Mouse (Mus musculus) limb, embryonic 11.5 days (tissue): ENCODE measurements around the gene Prkcb. TPM values are rescaled to one million over a fixed set of nuclear protein-coding genes. Genes with fewer than 3 reads are reported as not detected.

Source experiments
- ATAC-seq: fragments of 200-750 bp; cut with Nextera tagmentation; 2 replicates; pipeline ENCODE4 v1.8.0; 2017; ENCODE audit warnings: low read depth; ENCODE audit not compliant: insufficient number of reproducible peaks, low FRiP score, low TSS enrichment
- DNase-seq: peaks from one replicate; pipeline ENCODE4 v3.0.0-alpha.2; 2015; ENCODE audit warnings: low spot score
- H3K27ac ChIP-seq: fragments of 300-500 bp; sonication (generic); replicated peaks from 2 replicates; pipeline ENCODE4 v1.5.1; 2014; ENCODE audit warnings: low read depth, mild to moderate bottlenecking, low read length
- H3K27me3 ChIP-seq: fragments of 300-500 bp; sonication (generic); 2 replicates; pipeline ENCODE4 v1.6.1; 2014; ENCODE audit warnings: mild to moderate bottlenecking, low read length, mixed read lengths; ENCODE audit not compliant: control insufficient read depth, insufficient read depth
- H3K36me3 ChIP-seq: fragments of 300-500 bp; sonication (generic); 2 replicates; pipeline ENCODE4 v1.6.1; 2014; ENCODE audit warnings: mild to moderate bottlenecking, low read length, moderate library complexity, mixed read lengths; ENCODE audit not compliant: control insufficient read depth, insufficient read depth
- H3K4me1 ChIP-seq: fragments of 300-500 bp; sonication (generic); 2 replicates; pipeline ENCODE4 v1.6.1; 2014; ENCODE audit warnings: low read length, mixed read lengths; ENCODE audit not compliant: control insufficient read depth, insufficient read depth
- H3K4me2 ChIP-seq: fragments of 300-500 bp; sonication (generic); 2 replicates; pipeline ENCODE4 v1.6.1; 2014; ENCODE audit warnings: low read depth, mild to moderate bottlenecking, moderate library complexity; ENCODE audit not compliant: severe bottlenecking
- H3K4me3 ChIP-seq: fragments of 300-500 bp; sonication (generic); 2 replicates; pipeline ENCODE4 v1.5.1; 2014; ENCODE audit warnings: low read depth, low read length
- H3K9ac ChIP-seq: fragments of 300-500 bp; sonication (generic); 2 replicates; pipeline ENCODE4 v1.6.1; 2014; ENCODE audit warnings: mild to moderate bottlenecking, low read length
- H3K9me3 ChIP-seq: fragments of 300-500 bp; sonication (generic); 2 replicates; pipeline ENCODE4 v1.6.1; 2016; ENCODE audit warnings: low read length; ENCODE audit not compliant: control insufficient read depth
- WGBS: fragments of 180-500 bp; shearing (Covaris S2); extraction: QIAGEN DNeasy Blood & Tissue Kit; methylation state at CpG from one replicate; pipeline ENCODE4 v1.1.7; 2014; 5-methylcytosine and 5-hydroxymethylcytosine counted together
- polyA plus RNA-seq: library from polyadenylated mRNA; unstranded; fragments of >200 nt; fragmentation: Nextera tagmentation; extraction: Ambion mirVana; gene quantifications from 2 replicates; pipeline ENCODE4 v1.2.1, GENCODE M21; 2014

Prkcb gene
- polyA plus RNA-seq, 1 experiment from 2014 or later: 4.4 TPM

GRCm38 (mm10) chr7:122672981-122673380 lies 384.4 kb downstream of the Prkcb start:
- H3K9ac ChIP-seq: no peak overlapping the region
- H3K4me3 ChIP-seq: no peak overlapping the region
- no peak overlapping the region for H3K27ac ChIP-seq
- no peaks in the 10 kb centered on the region for H3K4me1 ChIP-seq
- no peak overlapping the region for H3K4me2 ChIP-seq
- H3K27me3 ChIP-seq: no peaks in the 10 kb centered on the region
- 61% methylated on average over 5 of the region's 5 CpGs for WGBS
- no peaks in the 10 kb centered on the region for H3K9me3 ChIP-seq
- no peaks in the 10 kb centered on the region for H3K36me3 ChIP-seq
- no peak for DNase-seq
- no peak for ATAC-seq

DNA sequence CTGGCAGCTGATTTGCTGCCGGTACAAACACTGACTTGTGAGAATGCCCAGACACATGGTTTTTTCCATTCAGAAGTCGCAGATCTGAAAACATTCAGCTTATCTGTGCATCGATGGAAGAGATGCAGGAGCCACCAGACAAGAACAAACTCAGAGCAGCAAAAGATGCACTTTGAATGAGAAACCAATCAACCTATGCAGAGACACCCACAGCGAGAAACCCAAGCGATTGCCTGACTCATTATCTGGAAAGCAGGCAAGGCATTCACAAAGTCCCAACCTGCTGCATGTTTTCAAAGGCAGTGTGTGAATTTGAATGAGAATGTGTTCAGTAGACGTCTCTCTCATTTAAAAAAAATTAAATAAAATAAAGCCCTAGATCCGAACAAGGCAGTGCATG lies 386.7 kb downstream of the Prkcb start:
- WGBS: 88% methylated on average over 7 of the region's 7 CpGs
- ATAC-seq (no peak), DNase-seq (no peak)
- Histone ChIP-seq H3K27ac (no peak overlapping the region), H3K4me2 (no peak overlapping the region), H3K27me3 (no peaks in the 10 kb centered on the region), H3K9ac (no peak overlapping the region), H3K9me3 (no peaks in the 10 kb centered on the region), H3K4me3 (no peak overlapping the region), H3K36me3 (no peaks in the 10 kb centered on the region), H3K4me1 (no peaks in the 10 kb centered on the region)

Other genes with a start within 250 kb of the Prkcb start
- gene Ubfd1, start 221.6 kb upstream of the Prkcb start, polyA plus RNA-seq: 108 and 109 TPM in 2 replicates
- gene Ears2, start 221.5 kb upstream of the Prkcb start, polyA plus RNA-seq: 17.1 and 17.8 TPM in 2 replicates
- 661 and 703 TPM in 2 replicates for gene Ndufab1, start 186.9 kb upstream of the Prkcb start, polyA plus RNA-seq
- 24.9 and 25.0 TPM in 2 replicates for gene Palb2, start 155.8 kb upstream of the Prkcb start, polyA plus RNA-seq
- gene Dctn5, start 155.7 kb upstream of the Prkcb start, polyA plus RNA-seq: 118 and 122 TPM in 2 replicates
- gene Plk1, start 129.3 kb upstream of the Prkcb start, polyA plus RNA-seq: 155 and 161 TPM in 2 replicates
- gene Ern2, start 102.5 kb upstream of the Prkcb start, polyA plus RNA-seq: not detected in 2 replicates
- gene Chp2, start 69.3 kb upstream of the Prkcb start, polyA plus RNA-seq: not detected in 2 replicates